Mouse (Mus musculus) bone marrow, adult 2 months (tissue): Measurements from ENCODE around the gene Vamp5.

ENCODE experiments used
- CTCF ChIP-seq: fragments of 200-500 bp; IDR thresholded peaks from 2 replicates; pipeline ENCODE4 v1.5.1; 2011; ENCODE audit warnings: low read length, control low read depth; ENCODE audit not compliant: control insufficient read depth, insufficient read depth
- POLR2A ChIP-seq: fragments of 200-500 bp; IDR thresholded peaks from 2 replicates; pipeline ENCODE4 v1.6.1; 2011; ENCODE audit warnings: low read depth, mild to moderate bottlenecking, control low read depth, low read length, borderline replicate concordance; ENCODE audit not compliant: control insufficient read depth

- TF ChIP-seq POLR2A, result no peak
- peak; percentile 8; the same call in 1 of the 2 replicates for TF ChIP-seq CTCF
Measured at GRCm38 (mm10) chr6:72410003-72410402, 29.7 kb upstream of the Vamp5 start.
